Mouse (Mus musculus): ENCODE measurements around the gene Pbx4. TPM values are rescaled to one million over a fixed set of nuclear protein-coding genes. Genes with fewer than 3 reads are reported as not detected.

The Pbx4 gene
- polyA plus RNA-seq, 1 experiment from 2014 or later = 8.7 TPM

- Histone ChIP-seq H3K27ac (peak within 1 kb of the TSS; percentile 91), H3K4me2 (peak within 1 kb of the TSS; percentile 98), H3K9me3 (no peaks in the 10 kb centered on the region), H3K27me3 (no peaks in the 10 kb centered on the region), H3K36me3 (peaks cover 17% of the 10 kb centered on the region), H3K4me3 (peak within 1 kb of the TSS; percentile 60), H3K4me1 (peaks cover 46% of the 10 kb centered on the region), H3K9ac (peak within 1 kb of the TSS; percentile 85)
- 5% methylated on average over 89 of the region's 89 CpGs for WGBS
- peak; percentile 40 for ATAC-seq (ENCODE audit: insufficient number of reproducible peaks, insufficient read depth, low FRiP score, low TSS enrichment, low read depth)
These were observed 70.1 kb downstream of the Pbx4 start, which contains the start of the genes Tssk6, Ndufa13 and Yjefn3 for GRCm38 (mm10) chr8:69902163-69903062. TSS of gene Tssk6 (plus strand) at chr8:69902184. TSS of gene Ndufa13 (minus strand) at chr8:69902558. TSS of gene Yjefn3 (minus strand) at chr8:69902712.

- H3K9ac ChIP-seq = peak overlapping the region; percentile 85
- H3K36me3 ChIP-seq = peaks cover 18% of the 10 kb centered on the region
- no peaks in the 10 kb centered on the region for H3K9me3 ChIP-seq
- H3K4me1 ChIP-seq = peaks cover 39% of the 10 kb centered on the region
- H3K4me3 ChIP-seq = peak overlapping the region; percentile 60
- H3K27ac ChIP-seq = peak overlapping the region; percentile 91
- under 1% methylated on average over 45 of the region's 45 CpGs for WGBS
- no peaks in the 10 kb centered on the region for H3K27me3 ChIP-seq
- peak overlapping the region; percentile 98 for H3K4me2 ChIP-seq
- ATAC-seq (ENCODE audit: insufficient number of reproducible peaks, insufficient read depth, low FRiP score, low TSS enrichment, low read depth) = peak; percentile 81
These were observed 70.8 kb downstream of the Pbx4 start for GRCm38 (mm10) chr8:69903063-69903542.

- H3K36me3 ChIP-seq = peaks cover 18% of the 10 kb centered on the region
- H3K4me3 ChIP-seq = no peak overlapping the region
- WGBS = 78% methylated on average over 8 of the region's 8 CpGs
- peaks cover 36% of the 10 kb centered on the region for H3K4me1 ChIP-seq
- H3K27me3 ChIP-seq = no peaks in the 10 kb centered on the region
- H3K9ac ChIP-seq = no peak overlapping the region
- peak overlapping the region; percentile 91; the same call in 1 of the 2 replicates for H3K27ac ChIP-seq
- no peak for ATAC-seq (ENCODE audit: insufficient number of reproducible peaks, insufficient read depth, low FRiP score, low TSS enrichment, low read depth)
- H3K4me2 ChIP-seq = peak overlapping the region; percentile 98; the same call in 1 of the 2 replicates
- H3K9me3 ChIP-seq = no peaks in the 10 kb centered on the region
These were observed 71.8 kb downstream of the Pbx4 start for GRCm38 (mm10) chr8:69904096-69904495.

- Histone ChIP-seq H3K9ac (no peak overlapping the region), H3K4me3 (no peak overlapping the region), H3K27me3 (no peaks in the 10 kb centered on the region), H3K4me1 (peaks cover 20% of the 10 kb centered on the region), H3K9me3 (no peaks in the 10 kb centered on the region), H3K27ac (no peak overlapping the region), H3K36me3 (peaks cover 40% of the 10 kb centered on the region), H3K4me2 (no peak overlapping the region)
- no peak for ATAC-seq (ENCODE audit: insufficient number of reproducible peaks, insufficient read depth, low FRiP score, low TSS enrichment, low read depth)
- WGBS = 84% methylated on average over 2 of the region's 2 CpGs
These were observed 74.0 kb downstream of the Pbx4 start for GRCm38 (mm10) chr8:69906260-69906659.

- no peak overlapping the region for H3K4me3 ChIP-seq
- peaks cover 48% of the 10 kb centered on the region for H3K36me3 ChIP-seq
- no peaks in the 10 kb centered on the region for H3K9me3 ChIP-seq
- no peaks in the 10 kb centered on the region for H3K27me3 ChIP-seq
- no peak overlapping the region for H3K27ac ChIP-seq
- no peak overlapping the region for H3K9ac ChIP-seq
- peaks cover 16% of the 10 kb centered on the region for H3K4me1 ChIP-seq
- H3K4me2 ChIP-seq = no peak overlapping the region
- no peak for ATAC-seq (ENCODE audit: insufficient number of reproducible peaks, insufficient read depth, low FRiP score, low TSS enrichment, low read depth)
- WGBS = 87% methylated on average over 2 of the region's 2 CpGs
These were observed 74.8 kb downstream of the Pbx4 start for GRCm38 (mm10) chr8:69907106-69907505.

- H3K27me3 ChIP-seq = no peaks in the 10 kb centered on the region
- peaks cover 96% of the 10 kb centered on the region for H3K36me3 ChIP-seq
- no peaks in the 10 kb centered on the region for H3K4me1 ChIP-seq
- ATAC-seq (ENCODE audit: insufficient number of reproducible peaks, insufficient read depth, low FRiP score, low TSS enrichment, low read depth) = no peak
- no peak overlapping the region for H3K4me2 ChIP-seq
- no peaks in the 10 kb centered on the region for H3K9me3 ChIP-seq
- H3K9ac ChIP-seq = no peak overlapping the region
- WGBS = 91% methylated on average over 13 of the region's 13 CpGs
- H3K4me3 ChIP-seq = no peak overlapping the region
- no peak overlapping the region for H3K27ac ChIP-seq
These were observed 79.6 kb downstream of the Pbx4 start for GRCm38 (mm10) chr8:69911917-69912316.

GRCm38 (mm10) chr8:69912478-69913074 lies 80.3 kb downstream of the Pbx4 start:
- H3K9ac ChIP-seq = no peak overlapping the region
- H3K27me3 ChIP-seq = no peaks in the 10 kb centered on the region
- H3K9me3 ChIP-seq = no peaks in the 10 kb centered on the region
- no peak overlapping the region for H3K27ac ChIP-seq
- WGBS = 89% methylated on average over 12 of the region's 12 CpGs
- H3K36me3 ChIP-seq = peaks cover 97% of the 10 kb centered on the region
- ATAC-seq (ENCODE audit: insufficient number of reproducible peaks, insufficient read depth, low FRiP score, low TSS enrichment, low read depth) = no peak
- H3K4me2 ChIP-seq = no peak overlapping the region
- no peaks in the 10 kb centered on the region for H3K4me1 ChIP-seq
- no peak overlapping the region for H3K4me3 ChIP-seq

GRCm38 (mm10) chr8:69914526-69914925 lies 82.2 kb downstream of the Pbx4 start:
- 87% methylated on average over 4 of the region's 4 CpGs for WGBS
- ATAC-seq (ENCODE audit: insufficient number of reproducible peaks, insufficient read depth, low FRiP score, low TSS enrichment, low read depth) = no peak

GRCm38 (mm10) chr8:69915748-69916147 lies 83.5 kb downstream of the Pbx4 start:
- Histone ChIP-seq H3K36me3 (peaks cover 71% of the 10 kb centered on the region), H3K4me3 (no peak overlapping the region), H3K9me3 (no peaks in the 10 kb centered on the region), H3K27ac (no peak overlapping the region), H3K4me1 (peaks cover 10% of the 10 kb centered on the region), H3K27me3 (no peaks in the 10 kb centered on the region), H3K9ac (no peak overlapping the region; the same call in 1 of the 2 replicates), H3K4me2 (no peak overlapping the region)
- no peak for ATAC-seq (ENCODE audit: insufficient number of reproducible peaks, insufficient read depth, low FRiP score, low TSS enrichment, low read depth)
- 62% methylated on average over 5 of the region's 5 CpGs for WGBS

More at GRCm38 (mm10) chr8:69914526-69914925, 82.2 kb downstream of the Pbx4 start:
- Histone ChIP-seq H3K36me3 (peaks cover 84% of the 10 kb centered on the region), H3K27ac (no peak overlapping the region), H3K9me3 (no peaks in the 10 kb centered on the region), H3K9ac (no peak overlapping the region), H3K4me2 (no peak overlapping the region), H3K4me3 (no peak overlapping the region), H3K4me1 (no peaks in the 10 kb centered on the region; the same call in 1 of the 2 replicates), H3K27me3 (no peaks in the 10 kb centered on the region)

GRCm38 (mm10) chr8:69918506-69918905 lies 86.2 kb downstream of the Pbx4 start:
- H3K4me2 ChIP-seq = no peak overlapping the region
- H3K27ac ChIP-seq = no peak overlapping the region
- peaks cover 18% of the 10 kb centered on the region for H3K4me1 ChIP-seq
- H3K9ac ChIP-seq = no peak overlapping the region
- H3K27me3 ChIP-seq = no peaks in the 10 kb centered on the region
- H3K36me3 ChIP-seq = peaks cover 48% of the 10 kb centered on the region
- no peaks in the 10 kb centered on the region for H3K9me3 ChIP-seq
- no peak for ATAC-seq (ENCODE audit: insufficient number of reproducible peaks, insufficient read depth, low FRiP score, low TSS enrichment, low read depth)
- no peak overlapping the region for H3K4me3 ChIP-seq

- H3K36me3 ChIP-seq = peaks cover 44% of the 10 kb centered on the region
- H3K27me3 ChIP-seq = no peaks in the 10 kb centered on the region
- H3K4me1 ChIP-seq = peaks cover 18% of the 10 kb centered on the region
- no peak overlapping the region for H3K4me2 ChIP-seq
- H3K27ac ChIP-seq = peak overlapping the region; percentile 45
- no peak overlapping the region for H3K4me3 ChIP-seq
- H3K9ac ChIP-seq = no peak overlapping the region
- ATAC-seq (ENCODE audit: insufficient number of reproducible peaks, insufficient read depth, low FRiP score, low TSS enrichment, low read depth) = peak; percentile 48
- 64% methylated on average over 1 of the region's 1 CpGs for WGBS
- H3K9me3 ChIP-seq = no peaks in the 10 kb centered on the region
These were observed 86.7 kb downstream of the Pbx4 start for GRCm38 (mm10) chr8:69919010-69919409.
